Mouse (Mus musculus) thymus, adult 2 months (tissue): ENCODE data around the gene Evi5. TPM values are rescaled to one million over a fixed set of nuclear protein-coding genes. Genes with fewer than 3 reads are reported as not detected.

Experiments used
- DNase-seq: peaks from one replicate; pipeline ENCODE4 v3.0.0; 2021
- H3K27ac ChIP-seq: fragments of 200-500 bp; 2 replicates; pipeline ENCODE4 v1.5.1; 2012; ENCODE audit warnings: low read length, control low read depth; ENCODE audit not compliant: control insufficient read depth, insufficient read depth
- H3K27me3 ChIP-seq: fragments of 200-500 bp; 2 replicates; pipeline ENCODE4 v1.6.1; 2012; ENCODE audit warnings: mild to moderate bottlenecking, low read length, moderate library complexity, mixed read lengths; ENCODE audit not compliant: control insufficient read depth, insufficient read depth
- H3K36me3 ChIP-seq: fragments of 200-500 bp; 2 replicates; pipeline ENCODE4 v1.6.1; 2012; ENCODE audit warnings: mild to moderate bottlenecking, low read length, moderate library complexity; ENCODE audit not compliant: control insufficient read depth, insufficient read depth
- H3K4me1 ChIP-seq: fragments of 200-500 bp; replicated peaks from 2 replicates; pipeline ENCODE4 v1.6.1; 2012; ENCODE audit warnings: low read length; ENCODE audit not compliant: control insufficient read depth, insufficient read depth
- H3K4me3 ChIP-seq: fragments of 200-500 bp; 2 replicates; pipeline ENCODE4 v1.5.1; 2012; ENCODE audit warnings: mild to moderate bottlenecking, low read length, control low read depth, moderate library complexity; ENCODE audit not compliant: control insufficient read depth, insufficient read depth
- CTCF ChIP-seq: fragments of 200-500 bp; IDR thresholded peaks from 2 replicates; pipeline ENCODE4 v1.5.1; 2012; ENCODE audit warnings: mild to moderate bottlenecking, control low read depth, low read length, moderate library complexity, borderline replicate concordance; ENCODE audit not compliant: control insufficient read depth, poor library complexity, insufficient read depth; ENCODE audit errors: extremely low read depth
- POLR2A ChIP-seq: fragments of 200-500 bp; IDR thresholded peaks from 2 replicates; pipeline ENCODE4 v1.6.1; 2012; ENCODE audit warnings: mild to moderate bottlenecking, low read length, control low read depth, moderate library complexity; ENCODE audit not compliant: control insufficient read depth, poor library complexity, insufficient read depth; ENCODE audit errors: extremely low read depth
- WGBS: fragments of 180-500 bp; shearing (Covaris S2); methylation state at CpG from one replicate; pipeline ENCODE4 v1.1.7; 2018; 5-methylcytosine and 5-hydroxymethylcytosine counted together
- polyA plus RNA-seq: library from polyadenylated mRNA; depleted of rRNA; stranded (reverse); fragments of >200 nt; gene quantifications from 2 replicates; pipeline ENCODE4 v1.2.3, GENCODE M21; 2012

Gene Evi5
- polyA plus RNA-seq, 1 experiment: 2.5 TPM

DNA sequence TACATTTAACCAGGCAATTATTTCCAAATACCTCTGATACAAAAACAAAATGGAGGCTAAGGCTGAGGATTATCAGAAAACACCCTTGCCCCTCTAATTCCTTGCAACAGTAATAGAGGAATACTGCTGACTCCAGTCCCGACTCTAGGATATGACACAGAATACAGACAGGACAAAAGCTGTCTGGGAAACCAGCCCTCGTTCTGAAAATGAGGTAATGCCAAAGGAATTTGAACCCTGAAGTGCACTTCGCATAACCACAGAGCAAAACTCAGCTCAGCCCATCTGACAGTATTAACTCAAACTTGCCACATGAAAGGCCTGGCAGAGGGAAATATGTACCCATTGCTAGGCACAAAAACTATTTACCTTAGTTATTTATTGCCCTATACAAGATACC, 81.6 kb downstream of the Evi5 start:
- no peak for DNase-seq
- 53% methylated on average over 3 of the region's 3 CpGs for WGBS
- Histone ChIP-seq H3K27me3 (no peaks in the 10 kb centered on the region), H3K27ac (no peak overlapping the region), H3K4me1 (no peaks in the 10 kb centered on the region), H3K4me3 (no peak overlapping the region), H3K36me3 (no peaks in the 10 kb centered on the region)
- TF ChIP-seq CTCF: no peak
- no peak for TF ChIP-seq POLR2A

DNA sequence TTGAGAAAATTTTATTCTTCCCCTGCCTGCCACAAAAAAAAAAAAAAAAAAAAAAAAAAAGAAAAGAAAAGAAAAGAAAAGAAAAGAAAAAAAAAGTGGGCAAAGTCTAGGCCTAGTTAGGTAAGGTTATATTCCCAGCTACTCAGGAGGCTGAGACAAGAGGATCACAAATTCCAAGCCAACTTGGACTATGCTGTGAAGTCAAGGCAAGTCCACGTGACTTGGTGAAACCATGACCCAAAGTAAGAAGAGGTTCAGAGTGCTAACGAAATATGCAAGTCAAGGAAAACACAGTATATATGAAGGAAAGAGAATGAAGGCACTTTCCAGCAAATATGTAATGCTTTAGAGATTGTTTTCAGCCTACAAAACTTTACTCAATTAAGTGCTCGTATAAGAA, 82.4 kb downstream of the Evi5 start:
- H3K4me1 ChIP-seq: no peaks in the 10 kb centered on the region
- H3K36me3 ChIP-seq: no peaks in the 10 kb centered on the region
- H3K4me3 ChIP-seq: no peak overlapping the region
- no peaks in the 10 kb centered on the region for H3K27me3 ChIP-seq
- TF ChIP-seq POLR2A: no peak
- no peak for TF ChIP-seq CTCF
- 98% methylated on average over 3 of the region's 3 CpGs for WGBS
- H3K27ac ChIP-seq: no peak overlapping the region
- DNase-seq: no peak

DNA sequence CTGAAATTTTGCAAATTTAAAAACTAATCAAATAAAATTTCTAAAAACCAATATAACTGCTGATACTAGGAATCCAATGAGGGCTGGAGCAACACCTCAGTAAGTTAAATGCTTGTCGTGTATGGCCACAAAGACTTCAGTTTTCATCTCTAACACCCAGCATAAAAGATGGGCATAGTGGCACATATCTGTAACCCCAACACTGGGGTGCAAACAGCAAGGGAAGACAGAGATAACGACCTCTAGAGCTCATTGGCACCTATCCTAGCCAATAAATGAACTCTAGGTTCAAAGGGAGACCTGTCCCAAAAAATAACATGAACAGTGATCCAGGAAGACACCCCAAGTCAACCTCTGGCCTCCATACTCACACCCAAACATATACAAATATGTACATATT, 82.9 kb downstream of the Evi5 start:
- no peaks in the 10 kb centered on the region for H3K36me3 ChIP-seq
- no peaks in the 10 kb centered on the region for H3K4me1 ChIP-seq
- H3K4me3 ChIP-seq: no peak overlapping the region
- TF ChIP-seq CTCF (no peak), POLR2A (no peak)
- WGBS: 95% methylated on average over 2 of the region's 2 CpGs
- H3K27me3 ChIP-seq: no peaks in the 10 kb centered on the region
- DNase-seq: no peak
- H3K27ac ChIP-seq: no peak overlapping the region

DNA sequence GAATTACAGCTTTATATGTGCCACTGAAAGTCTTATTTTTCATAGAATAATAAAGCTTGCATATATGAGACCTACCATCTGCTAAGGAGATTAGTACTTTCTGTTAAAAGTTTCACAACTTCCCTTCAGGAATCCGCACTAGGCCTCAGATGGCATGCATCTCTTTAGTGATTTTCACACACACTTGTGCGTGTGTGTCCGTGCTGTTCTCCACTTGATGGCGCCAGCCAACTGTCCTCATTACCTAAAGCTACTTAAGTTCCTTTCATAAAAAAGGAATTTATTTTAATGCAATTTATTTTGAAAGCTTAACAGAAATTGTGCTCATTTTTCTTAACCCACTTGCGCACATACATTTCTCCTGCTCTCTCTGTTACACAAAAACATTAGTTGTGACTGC, 85.4 kb downstream of the Evi5 start:
- peak; percentile 25 for DNase-seq
- H3K27ac ChIP-seq: no peak overlapping the region
- H3K4me1 ChIP-seq: no peaks in the 10 kb centered on the region
- TF ChIP-seq POLR2A (no peak), CTCF (no peak)
- WGBS: 71% methylated on average over 5 of the region's 5 CpGs
- no peaks in the 10 kb centered on the region for H3K36me3 ChIP-seq
- no peaks in the 10 kb centered on the region for H3K27me3 ChIP-seq
- H3K4me3 ChIP-seq: no peak overlapping the region

DNA sequence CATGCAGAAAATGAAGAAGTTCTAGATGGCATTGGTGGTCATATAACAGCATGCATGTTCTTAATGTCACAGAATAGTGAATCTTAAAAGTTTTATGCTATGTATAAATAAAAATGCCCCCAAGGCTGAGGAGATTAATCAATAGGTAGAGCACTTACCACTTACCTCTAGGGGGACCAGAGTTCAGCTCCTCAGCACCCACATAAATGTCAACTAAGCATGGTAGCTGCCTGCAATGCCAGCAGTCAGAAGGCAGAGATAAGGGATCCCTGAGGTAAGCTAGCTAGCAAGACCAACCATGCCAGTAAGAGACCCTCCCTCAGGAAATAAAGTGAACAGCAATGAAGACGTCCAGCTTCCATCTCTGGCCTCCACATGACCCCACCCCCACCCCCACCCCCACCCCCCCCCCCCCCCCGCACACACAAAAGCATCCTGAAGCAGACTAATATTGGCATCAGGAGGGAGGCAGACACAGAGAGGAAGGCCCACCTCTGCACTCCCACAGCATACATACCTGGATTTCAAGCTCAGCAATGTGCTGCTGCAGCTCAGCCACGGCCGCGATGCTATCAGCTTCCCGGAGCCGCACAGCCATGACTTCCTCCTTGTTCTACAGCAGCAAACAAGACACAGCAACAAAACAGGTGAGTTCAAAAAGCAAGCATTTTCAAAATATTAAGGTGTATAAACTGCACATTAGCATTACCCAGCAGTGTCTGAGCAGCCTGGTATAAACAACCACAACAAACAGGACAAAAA, 87.0 kb downstream of the Evi5 start:
- H3K27ac ChIP-seq: no peak overlapping the region
- DNase-seq: no peak
- no peaks in the 10 kb centered on the region for H3K36me3 ChIP-seq
- WGBS: 46% methylated on average over 7 of the region's 7 CpGs
- H3K4me1 ChIP-seq: no peaks in the 10 kb centered on the region
- H3K4me3 ChIP-seq: no peak overlapping the region
- no peaks in the 10 kb centered on the region for H3K27me3 ChIP-seq
- TF ChIP-seq POLR2A (no peak), CTCF (no peak)

DNA sequence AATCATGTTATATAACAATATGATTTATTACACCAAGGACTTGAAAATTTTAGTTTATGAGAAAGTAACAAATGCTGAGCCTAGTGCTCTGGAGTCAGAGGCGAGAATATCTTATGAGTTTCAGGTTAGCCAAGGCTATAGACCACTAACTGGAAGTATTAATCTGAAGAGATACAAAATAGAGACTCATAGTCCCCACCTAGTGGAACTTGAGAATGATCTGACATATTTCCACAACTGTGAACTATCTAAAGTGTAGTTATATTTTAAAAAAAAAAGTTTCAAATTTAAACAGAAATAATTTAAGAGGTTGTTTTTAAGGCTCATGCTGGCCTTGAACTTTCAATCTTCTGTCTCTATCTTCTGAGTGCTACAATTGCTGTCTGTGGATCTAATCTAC, 92.5 kb downstream of the Evi5 start:
- no peak overlapping the region for H3K4me3 ChIP-seq
- peaks cover 4% of the 10 kb centered on the region; the same call in 1 of the 2 replicates for H3K4me1 ChIP-seq
- no peaks in the 10 kb centered on the region for H3K27me3 ChIP-seq
- no peak overlapping the region for H3K27ac ChIP-seq
- no peaks in the 10 kb centered on the region for H3K36me3 ChIP-seq
- WGBS: 86% methylated on average over 1 of the region's 1 CpGs
- TF ChIP-seq POLR2A (no peak), CTCF (no peak)
- no peak for DNase-seq

DNA sequence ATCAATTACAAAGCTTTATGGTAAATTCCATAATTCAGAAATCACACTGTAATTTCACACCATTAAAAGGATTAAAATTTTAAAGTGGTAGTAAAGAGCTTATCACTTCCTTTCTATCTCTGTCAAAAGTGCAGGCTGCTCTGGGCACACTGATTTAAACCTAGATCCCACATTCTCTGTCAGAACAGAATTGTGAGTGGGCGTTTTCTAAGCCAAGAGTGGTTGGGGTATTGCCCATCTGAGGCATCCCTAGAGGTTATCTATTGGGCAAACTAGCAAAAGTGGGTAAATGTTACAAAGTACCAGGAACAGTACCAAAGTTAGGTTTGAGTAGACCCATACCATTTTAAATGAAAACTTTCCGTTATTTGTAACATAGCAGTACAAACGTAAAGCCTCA, 96.1 kb downstream of the Evi5 start:
- TF ChIP-seq POLR2A: no peak
- TF ChIP-seq CTCF: no peak
- H3K4me3 ChIP-seq: no peak overlapping the region
- H3K27ac ChIP-seq: no peak overlapping the region
- DNase-seq: no peak
- peaks cover 4% of the 10 kb centered on the region; the same call in 1 of the 2 replicates for H3K4me1 ChIP-seq
- WGBS: 71% methylated on average over 3 of the region's 3 CpGs
- H3K27me3 ChIP-seq: no peaks in the 10 kb centered on the region
- H3K36me3 ChIP-seq: no peaks in the 10 kb centered on the region
